Mouse (Mus musculus): ENCODE results near the gene Tas2r106.

DNA sequence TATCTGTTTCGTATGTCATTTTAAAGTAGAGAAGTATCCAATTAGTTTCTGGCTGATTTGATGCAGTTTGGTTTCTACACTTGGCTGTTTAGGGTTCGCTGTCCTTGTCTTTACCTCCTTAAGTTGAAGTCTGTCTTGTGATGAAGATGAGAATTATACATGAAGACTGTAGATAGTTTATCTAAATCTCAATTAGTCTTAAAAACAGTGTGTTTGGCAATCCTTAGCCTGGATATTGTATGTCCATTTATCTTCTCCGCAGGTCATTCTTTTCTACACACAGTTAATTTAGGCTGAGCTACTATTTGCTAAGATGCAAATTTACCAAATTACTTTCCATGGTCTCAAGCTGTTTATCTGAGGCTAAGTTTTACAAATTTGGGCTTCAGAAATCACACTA is 47.9 kb downstream of the Tas2r106 start, which contains the start of gene Tas2r130:
- TF ChIP-seq MAX (IDR thresholded peaks at IDR 0.05; ENCODE audit: low read length), result no peak
- TF ChIP-seq ZKSCAN1 (IDR thresholded peaks at IDR 0.05; ENCODE audit: borderline replicate concordance, low read depth, low read length), result no peak
- TF ChIP-seq SMC3 (IDR thresholded peaks at IDR 0.05; ENCODE audit: low read depth, low read length), result no peak
- no peak for TF ChIP-seq POLR2A (IDR thresholded peaks at IDR 0.05; ENCODE audit: low read depth, low read length)
- no peak for TF ChIP-seq NELFE (IDR thresholded peaks at IDR 0.05; ENCODE audit: low read depth, low read length)
- TF ChIP-seq EP300 (IDR thresholded peaks at IDR 0.05; ENCODE audit: low read length), result no peak
- no peak for TF ChIP-seq UBTF (IDR thresholded peaks at IDR 0.05; ENCODE audit: low read depth, low read length)
- TF ChIP-seq BHLHE40 (IDR thresholded peaks at IDR 0.05; ENCODE audit: low read depth, low read length), result no peak
- TF ChIP-seq CTCF (conservative IDR thresholded peaks at IDR 0.05 in 1 of 2, IDR thresholded peaks at IDR 0.05 in 1 of 2; ENCODE audit: low read depth in 2 of 2, low read length in 2 of 2), result no peak
